ENCODE assay signal across 10 mouse cellular contexts in the genomic region with DNA sequence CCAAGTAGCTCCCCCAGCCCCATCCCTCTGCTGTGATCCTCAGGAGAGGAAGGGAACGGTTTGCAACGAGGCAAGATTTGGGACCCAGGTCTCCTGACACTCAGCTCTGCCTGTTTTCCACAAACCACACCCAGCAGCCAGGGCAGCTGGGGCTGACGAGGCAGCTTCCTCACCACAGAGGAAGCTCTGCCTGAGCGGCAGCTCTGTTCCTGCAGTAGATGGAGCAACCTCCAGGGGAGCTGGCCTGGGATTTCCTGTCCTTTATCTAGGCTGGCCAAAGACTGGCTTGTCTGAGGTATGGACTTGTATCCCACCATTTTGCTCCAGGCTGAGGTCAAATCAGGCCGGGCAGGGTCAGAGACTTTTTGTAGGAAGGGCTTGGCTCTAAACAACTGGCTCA. TPM values are rescaled to one million over a fixed set of nuclear protein-coding genes. Genes with fewer than 3 reads are reported as not detected.
A peak's percentile ranks its signal among the peaks of the same experiment; 100 is the strongest.
DNase-seq lines count a peak whose midpoint lies in the region; ATAC-seq and TF ChIP-seq lines count a peak whose summit lies in the region.
"Had no signal": no experiment of that assay in that cellular context is flagged by ENCODE, and none has a peak within 500 bp of the region (broad histone marks: within the 10 kb centered on the region; RNA-seq: fewer than 3 reads in every experiment).

No protein-coding gene starts in this region.

- peak; percentile 20; the same call in 1 of the 2 replicates for TF ChIP-seq CTCF in hindbrain, postnatal 0 days (IDR thresholded peaks at IDR 0.05; ENCODE audit: low read depth)

- no peak overlapping the region for H3K4me2 ChIP-seq in hindbrain, postnatal 0 days (ENCODE audit: low read depth, low read length)
- H3K4me2 ChIP-seq in hindbrain, embryonic 14.5 days (replicated peaks) = no peak overlapping the region
- H3K4me2 ChIP-seq in kidney, embryonic 15.5 days = no peak overlapping the region
- H3K4me2 ChIP-seq: forebrain, embryonic 12.5 days; midbrain, embryonic 12.5 days had no signal

- 67% methylated on average over 5 of the region's 5 CpGs for WGBS in hindbrain, postnatal 0 days
- WGBS in hindbrain, embryonic 14.5 days = 65% methylated on average over 5 of the region's 5 CpGs
- WGBS in kidney, embryonic 15.5 days = 64% methylated on average over 5 of the region's 5 CpGs
- WGBS in hindbrain, embryonic 10.5 days = 49% methylated on average over 5 of the region's 5 CpGs

- no peaks in the 10 kb centered on the region for H3K4me1 ChIP-seq in hindbrain, postnatal 0 days (ENCODE audit: insufficient read depth, low read length)
- H3K4me1 ChIP-seq in hindbrain, embryonic 14.5 days (replicated peaks; ENCODE audit: control insufficient read depth, insufficient read depth, low read length) = no peaks in the 10 kb centered on the region
- peaks cover 10% of the 10 kb centered on the region for H3K4me1 ChIP-seq in kidney, embryonic 15.5 days
- H3K4me1 ChIP-seq in hindbrain, embryonic 10.5 days (replicated peaks) = no peaks in the 10 kb centered on the region
- H3K4me1 ChIP-seq: forebrain, embryonic 12.5 days; midbrain, embryonic 12.5 days had no signal

- no peaks in the 10 kb centered on the region for H3K27me3 ChIP-seq in hindbrain, postnatal 0 days (ENCODE audit: insufficient read depth, low read length)
- peaks cover 17% of the 10 kb centered on the region for H3K27me3 ChIP-seq in hindbrain, embryonic 14.5 days (ENCODE audit: control insufficient read depth, insufficient read depth, low read length)
- peaks cover 63% of the 10 kb centered on the region for H3K27me3 ChIP-seq in kidney, embryonic 15.5 days
- H3K27me3 ChIP-seq in hindbrain, embryonic 10.5 days (ENCODE audit: insufficient read depth, poor library complexity, severe bottlenecking) = peaks cover 82% of the 10 kb centered on the region

- no peaks in the 10 kb centered on the region for H3K9me3 ChIP-seq in hindbrain, postnatal 0 days (ENCODE audit: low read length)
- no peaks in the 10 kb centered on the region for H3K9me3 ChIP-seq in hindbrain, embryonic 14.5 days (ENCODE audit: control insufficient read depth, low read length)
- H3K9me3 ChIP-seq in kidney, embryonic 15.5 days (replicated peaks) = no peaks in the 10 kb centered on the region
- H3K9me3 ChIP-seq in hindbrain, embryonic 10.5 days = no peaks in the 10 kb centered on the region
- H3K9me3 ChIP-seq: forebrain, embryonic 12.5 days; midbrain, embryonic 12.5 days had no signal

- no peak for DNase-seq in hindbrain, postnatal 0 days (ENCODE audit: low spot score)
- no peak for DNase-seq in hindbrain, embryonic 14.5 days (ENCODE audit: low spot score)
- DNase-seq in lung, postnatal 4 days = peak; percentile 58 to 72
- DNase-seq in hindbrain, embryonic 10.5 days (ENCODE audit: low spot score) = no peak
- DNase-seq in thymus, postnatal 0 days (ENCODE audit: low spot score) = no peak

- no peak overlapping the region for H3K9ac ChIP-seq in hindbrain, postnatal 0 days (replicated peaks; ENCODE audit: low read length)
- no peak overlapping the region for H3K9ac ChIP-seq in hindbrain, embryonic 14.5 days
- H3K9ac ChIP-seq in kidney, embryonic 15.5 days = no peak overlapping the region
- H3K9ac ChIP-seq: forebrain, embryonic 12.5 days; midbrain, embryonic 12.5 days had no signal

- H3K4me3 ChIP-seq in hindbrain, postnatal 0 days (ENCODE audit: low read length) = no peak overlapping the region
- no peak overlapping the region for H3K4me3 ChIP-seq in hindbrain, embryonic 14.5 days (replicated peaks; ENCODE audit: low read length)
- H3K4me3 ChIP-seq in kidney, embryonic 15.5 days (replicated peaks) = no peak overlapping the region
- no peak overlapping the region for H3K4me3 ChIP-seq in hindbrain, embryonic 10.5 days
- H3K4me3 ChIP-seq: forebrain, embryonic 12.5 days; midbrain, embryonic 12.5 days had no signal

- ATAC-seq in hindbrain, postnatal 0 days = no peak
- ATAC-seq in hindbrain, embryonic 14.5 days (ENCODE audit: low FRiP score) = no peak
- ATAC-seq in common myeloid progenitor, adult 5-6 weeks (replicated peaks; ENCODE audit: low read depth, poor library complexity, severe bottlenecking) = peak; percentile 90
- no peak for ATAC-seq in kidney, embryonic 15.5 days (replicated peaks; ENCODE audit: low FRiP score)
- no peak for ATAC-seq in activated CD4-positive, CD25-positive, alpha-beta regulatory T cell, adult 4 months

- H3K27ac ChIP-seq in hindbrain, postnatal 0 days = no peak overlapping the region
- no peak overlapping the region for H3K27ac ChIP-seq in hindbrain, embryonic 14.5 days
- H3K27ac ChIP-seq in kidney, embryonic 15.5 days = 0 out of 2 replicates have a peak overlapping the region, but pooled peaks have one; percentile 18
- H3K27ac ChIP-seq in hindbrain, embryonic 10.5 days = no peak overlapping the region
- H3K27ac ChIP-seq: forebrain, embryonic 12.5 days; midbrain, embryonic 12.5 days had no signal

- H3K36me3 ChIP-seq in hindbrain, postnatal 0 days (ENCODE audit: insufficient read depth, low read length) = no peaks in the 10 kb centered on the region
- H3K36me3 ChIP-seq in hindbrain, embryonic 14.5 days (replicated peaks; ENCODE audit: control insufficient read depth, insufficient read depth) = no peaks in the 10 kb centered on the region
- no peaks in the 10 kb centered on the region for H3K36me3 ChIP-seq in kidney, embryonic 15.5 days
- H3K36me3 ChIP-seq in hindbrain, embryonic 10.5 days = no peaks in the 10 kb centered on the region
- H3K36me3 ChIP-seq: forebrain, embryonic 12.5 days; midbrain, embryonic 12.5 days had no signal

RNA-seq across cellular contexts. Expression of a gene that starts 46.2 kb away (rescaled TPM):
- 8.2 and 13.0 TPM in 2 replicates for total RNA-seq in hindbrain, postnatal 0 days (2014; rRNA removed)
- polyA plus RNA-seq in hindbrain, postnatal 0 days (2015; fragmentation: Nextera tagmentation; extraction: Ambion mirVana) = 4.2 and 4.6 TPM in 2 replicates
- polyA plus RNA-seq in hindbrain, embryonic 14.5 days (2014; fragmentation: Nextera tagmentation; extraction: Ambion mirVana) = 3.8 and 5.5 TPM in 2 replicates
- 3.6 and 4.0 TPM in 2 replicates for total RNA-seq in common myeloid progenitor, adult 5-6 weeks (2017)
- polyA plus RNA-seq in kidney, embryonic 15.5 days (2015; fragmentation: Nextera tagmentation; extraction: Ambion mirVana) = 14.0 and 15.8 TPM in 2 replicates
- 15.9 and 17.5 TPM in 2 replicates for polyA plus RNA-seq in hindbrain, embryonic 10.5 days (2016; fragmentation: Nextera tagmentation; extraction: Ambion mirVana)
- under 1 TPM; 0.28 to 0.38 TPM for polyA plus RNA-seq in activated CD4-positive, CD25-positive, alpha-beta regulatory T cell, adult 4 months (2017; shearing (Covaris generic))
- polyA plus RNA-seq in thymus, postnatal 0 days (2015; fragmentation: Nextera tagmentation; extraction: Ambion mirVana) = 1.7 and 1.9 TPM in 2 replicates

Comparison
In these comparisons a context has a peak if more than half of its experiments do, and no peak if none do; other contexts are left out.
1. DNase-seq: peak in lung, postnatal 4 days (2 of 2); none in hindbrain, postnatal 0 days (single experiment), hindbrain, embryonic 14.5 days (single experiment), hindbrain, embryonic 10.5 days (single experiment) and thymus, postnatal 0 days (single experiment).